Mouse (Mus musculus): Measurements from ENCODE around the gene Ppp4r1. TPM values are rescaled to one million over a fixed set of nuclear protein-coding genes. Genes with fewer than 3 reads are reported as not detected.

Ppp4r1 gene
- polyA plus RNA-seq, 1 experiment from 2014 or later = 51.0 TPM

- Histone ChIP-seq H3K4me3 (ENCODE audit: low read depth, low read length) (no peak overlapping the region), H3K36me3 (ENCODE audit: control insufficient read depth, insufficient read depth, low read length) (peaks cover 23% of the 10 kb centered on the region), H3K4me2 (no peak overlapping the region), H3K9me3 (ENCODE audit: control insufficient read depth, low read length) (no peaks in the 10 kb centered on the region), H3K9ac (ENCODE audit: low read length) (no peak overlapping the region), H3K27ac (ENCODE audit: low read depth, low read length) (no peak overlapping the region), H3K4me1 (ENCODE audit: control insufficient read depth, insufficient read depth, low read length) (no peaks in the 10 kb centered on the region), H3K27me3 (ENCODE audit: control insufficient read depth, insufficient read depth, low read length) (no peaks in the 10 kb centered on the region)
- ATAC-seq (ENCODE audit: low FRiP score) = no peak
- peak; percentile 81 for DNase-seq (ENCODE audit: low spot score, missing footprints)
- 94% methylated on average over 11 of the region's 11 CpGs for WGBS
Observed at GRCm38 (mm10) chr17:65828951-65829350, 46.6 kb downstream of the Ppp4r1 start.

GRCm38 (mm10) chr17:65830216-65830863 lies 48.0 kb downstream of the Ppp4r1 start:
- DNase-seq (ENCODE audit: low spot score, missing footprints) = peak; percentile 60
- 93% methylated on average over 13 of the region's 13 CpGs for WGBS
- Histone ChIP-seq H3K27ac (ENCODE audit: low read depth, low read length) (no peak overlapping the region), H3K27me3 (ENCODE audit: control insufficient read depth, insufficient read depth, low read length) (no peaks in the 10 kb centered on the region), H3K9ac (ENCODE audit: low read length) (no peak overlapping the region), H3K4me1 (ENCODE audit: control insufficient read depth, insufficient read depth, low read length) (no peaks in the 10 kb centered on the region), H3K9me3 (ENCODE audit: control insufficient read depth, low read length) (no peaks in the 10 kb centered on the region), H3K4me2 (no peak overlapping the region), H3K36me3 (ENCODE audit: control insufficient read depth, insufficient read depth, low read length) (peaks cover 23% of the 10 kb centered on the region), H3K4me3 (ENCODE audit: low read depth, low read length) (no peak overlapping the region)
- no peak for ATAC-seq (ENCODE audit: low FRiP score)

- Histone ChIP-seq H3K27me3 (ENCODE audit: control insufficient read depth, insufficient read depth, low read length) (no peaks in the 10 kb centered on the region), H3K36me3 (ENCODE audit: control insufficient read depth, insufficient read depth, low read length) (peaks cover 41% of the 10 kb centered on the region), H3K4me1 (ENCODE audit: control insufficient read depth, insufficient read depth, low read length) (no peaks in the 10 kb centered on the region), H3K9me3 (ENCODE audit: control insufficient read depth, low read length) (no peaks in the 10 kb centered on the region), H3K4me2 (no peak overlapping the region), H3K9ac (ENCODE audit: low read length) (no peak overlapping the region), H3K4me3 (ENCODE audit: low read depth, low read length) (no peak overlapping the region), H3K27ac (ENCODE audit: low read depth, low read length) (no peak overlapping the region)
- ATAC-seq (ENCODE audit: low FRiP score) (no peak), DNase-seq (ENCODE audit: low spot score, missing footprints) (peak; percentile 80)
- WGBS = 97% methylated on average over 3 of the region's 3 CpGs
Observed at GRCm38 (mm10) chr17:65833891-65834290, 51.5 kb downstream of the Ppp4r1 start.

- Histone ChIP-seq H3K4me1 (ENCODE audit: control insufficient read depth, insufficient read depth, low read length) (no peaks in the 10 kb centered on the region), H3K4me3 (ENCODE audit: low read depth, low read length) (no peak overlapping the region), H3K4me2 (no peak overlapping the region), H3K9me3 (ENCODE audit: control insufficient read depth, low read length) (no peaks in the 10 kb centered on the region), H3K27me3 (ENCODE audit: control insufficient read depth, insufficient read depth, low read length) (no peaks in the 10 kb centered on the region), H3K9ac (ENCODE audit: low read length) (no peak overlapping the region), H3K27ac (ENCODE audit: low read depth, low read length) (no peak overlapping the region), H3K36me3 (ENCODE audit: control insufficient read depth, insufficient read depth, low read length) (peaks cover 47% of the 10 kb centered on the region)
- DNase-seq (ENCODE audit: low spot score, missing footprints) (no peak), ATAC-seq (ENCODE audit: low FRiP score) (no peak)
- WGBS = 91% methylated on average over 3 of the region's 3 CpGs
Observed at GRCm38 (mm10) chr17:65836746-65837145, 54.4 kb downstream of the Ppp4r1 start.

- Histone ChIP-seq H3K36me3 (ENCODE audit: control insufficient read depth, insufficient read depth, low read length) (peaks cover 41% of the 10 kb centered on the region), H3K4me1 (ENCODE audit: control insufficient read depth, insufficient read depth, low read length) (no peaks in the 10 kb centered on the region), H3K9ac (ENCODE audit: low read length) (no peak overlapping the region), H3K4me2 (no peak overlapping the region), H3K27me3 (ENCODE audit: control insufficient read depth, insufficient read depth, low read length) (no peaks in the 10 kb centered on the region), H3K9me3 (ENCODE audit: control insufficient read depth, low read length) (no peaks in the 10 kb centered on the region), H3K27ac (ENCODE audit: low read depth, low read length) (no peak overlapping the region), H3K4me3 (ENCODE audit: low read depth, low read length) (no peak overlapping the region)
- 89% methylated on average over 7 of the region's 7 CpGs for WGBS
- no peak for ATAC-seq (ENCODE audit: low FRiP score)
- no peak for DNase-seq (ENCODE audit: low spot score, missing footprints)
Observed at GRCm38 (mm10) chr17:65839541-65840256, 57.3 kb downstream of the Ppp4r1 start.

- Histone ChIP-seq H3K9me3 (ENCODE audit: control insufficient read depth, low read length) (no peaks in the 10 kb centered on the region), H3K9ac (ENCODE audit: low read length) (no peak overlapping the region), H3K27ac (ENCODE audit: low read depth, low read length) (no peak overlapping the region), H3K4me3 (ENCODE audit: low read depth, low read length) (no peak overlapping the region), H3K4me2 (no peak overlapping the region), H3K36me3 (ENCODE audit: control insufficient read depth, insufficient read depth, low read length) (peaks cover 23% of the 10 kb centered on the region), H3K4me1 (ENCODE audit: control insufficient read depth, insufficient read depth, low read length) (no peaks in the 10 kb centered on the region), H3K27me3 (ENCODE audit: control insufficient read depth, insufficient read depth, low read length) (no peaks in the 10 kb centered on the region)
- no peak for DNase-seq (ENCODE audit: low spot score, missing footprints)
- 84% methylated on average over 10 of the region's 10 CpGs for WGBS
- ATAC-seq (ENCODE audit: low FRiP score) = no peak
Observed at GRCm38 (mm10) chr17:65842669-65843381, 60.5 kb downstream of the Ppp4r1 start.

GRCm38 (mm10) chr17:65845423-65845822 lies 63.0 kb downstream of the Ppp4r1 start:
- Histone ChIP-seq H3K36me3 (ENCODE audit: control insufficient read depth, insufficient read depth, low read length) (peaks cover 6% of the 10 kb centered on the region), H3K4me1 (ENCODE audit: control insufficient read depth, insufficient read depth, low read length) (no peaks in the 10 kb centered on the region), H3K27me3 (ENCODE audit: control insufficient read depth, insufficient read depth, low read length) (no peaks in the 10 kb centered on the region), H3K4me3 (ENCODE audit: low read depth, low read length) (no peak overlapping the region), H3K4me2 (no peak overlapping the region), H3K27ac (ENCODE audit: low read depth, low read length) (no peak overlapping the region), H3K9me3 (ENCODE audit: control insufficient read depth, low read length) (no peaks in the 10 kb centered on the region), H3K9ac (ENCODE audit: low read length) (no peak overlapping the region)
- peak; percentile 70 for DNase-seq (ENCODE audit: low spot score, missing footprints)
- WGBS = 94% methylated on average over 6 of the region's 6 CpGs
- ATAC-seq (ENCODE audit: low FRiP score) = no peak

- no peak for ATAC-seq (ENCODE audit: low FRiP score)
- WGBS = 90% methylated on average over 11 of the region's 11 CpGs
- Histone ChIP-seq H3K36me3 (ENCODE audit: control insufficient read depth, insufficient read depth, low read length) (peaks cover 7% of the 10 kb centered on the region; the same call in 1 of the 2 replicates), H3K4me1 (ENCODE audit: control insufficient read depth, insufficient read depth, low read length) (no peaks in the 10 kb centered on the region), H3K27ac (ENCODE audit: low read depth, low read length) (no peak overlapping the region), H3K27me3 (ENCODE audit: control insufficient read depth, insufficient read depth, low read length) (no peaks in the 10 kb centered on the region), H3K9ac (ENCODE audit: low read length) (no peak overlapping the region), H3K4me2 (no peak overlapping the region), H3K4me3 (ENCODE audit: low read depth, low read length) (no peak overlapping the region), H3K9me3 (ENCODE audit: control insufficient read depth, low read length) (no peaks in the 10 kb centered on the region)
- no peak for DNase-seq (ENCODE audit: low spot score, missing footprints)
Observed at GRCm38 (mm10) chr17:65847694-65848449, 65.5 kb downstream of the Ppp4r1 start.
